Mouse (Mus musculus): ENCODE data around the gene Cyp4v3. TPM values are rescaled to one million over a fixed set of nuclear protein-coding genes. Genes with fewer than 3 reads are reported as not detected.

Cyp4v3 gene
- polyA plus RNA-seq, 1 experiment, result 7.3 TPM

DNA sequence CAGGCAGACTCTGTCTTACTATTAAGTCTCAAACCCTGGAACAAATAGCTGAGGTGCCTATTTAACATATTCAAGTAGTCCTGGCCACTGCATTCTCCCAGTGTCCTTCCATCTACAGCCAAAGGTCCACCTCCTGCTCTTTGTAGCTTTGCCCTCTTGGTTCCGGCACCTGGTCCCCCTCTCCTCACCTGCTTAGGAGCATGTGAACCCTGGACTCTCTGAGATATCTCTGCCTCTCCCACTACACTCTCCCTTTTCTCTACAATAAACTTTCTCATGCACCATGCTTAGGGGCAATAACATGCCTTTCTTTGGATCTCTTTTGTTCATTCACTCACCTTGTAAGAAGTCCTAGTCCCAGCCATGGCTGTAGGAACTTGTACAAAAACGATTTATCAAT, 11.7 kb downstream of the Cyp4v3 start:
- no peak for DNase-seq (ENCODE audit: extremely low spot score in 1 of 2, low spot score in 1 of 2)

DNA sequence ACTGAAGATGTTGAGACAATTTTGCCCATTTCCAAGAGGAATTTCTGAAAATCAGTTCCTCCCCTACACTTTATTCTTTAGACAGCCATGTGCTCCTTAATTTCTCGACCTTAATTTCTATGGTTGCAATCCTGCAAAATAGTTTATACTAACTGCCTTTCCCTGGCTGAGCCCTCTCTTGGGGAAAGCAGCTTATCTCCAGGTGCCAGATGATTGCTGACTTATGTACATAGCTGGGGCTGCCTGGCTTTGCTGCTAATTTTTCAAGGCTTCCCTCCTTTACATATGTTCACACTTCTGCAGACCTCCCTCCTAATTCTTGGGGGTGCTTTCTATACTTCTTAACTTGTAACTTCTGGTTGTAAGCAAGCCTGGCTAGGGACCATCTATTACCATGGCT, 12.1 kb downstream of the Cyp4v3 start:
- no peak for DNase-seq (ENCODE audit: extremely low spot score in 1 of 2, low spot score in 1 of 2)

DNA sequence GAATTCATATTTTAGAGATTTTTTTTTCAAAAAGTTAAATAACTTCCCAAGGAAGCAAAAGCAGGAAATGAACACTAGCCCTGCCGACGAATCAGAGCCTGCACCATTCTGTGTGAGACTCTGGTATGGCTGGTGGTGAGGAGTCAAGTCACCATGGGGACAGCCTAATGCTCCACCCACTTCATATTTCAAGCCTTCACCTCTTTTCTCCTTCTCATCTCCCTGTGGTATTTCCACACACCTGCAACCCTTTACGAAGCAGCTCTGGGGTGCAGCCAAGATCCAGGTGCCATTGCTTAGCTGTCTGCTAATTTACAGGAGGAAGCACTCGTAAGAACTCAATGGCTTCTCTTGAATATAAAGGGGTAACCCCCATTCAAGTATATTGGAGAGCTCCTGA, 22.0 kb downstream of the Cyp4v3 start:
- DNase-seq (ENCODE audit: extremely low spot score in 1 of 2, low spot score in 1 of 2), result no peak

DNA sequence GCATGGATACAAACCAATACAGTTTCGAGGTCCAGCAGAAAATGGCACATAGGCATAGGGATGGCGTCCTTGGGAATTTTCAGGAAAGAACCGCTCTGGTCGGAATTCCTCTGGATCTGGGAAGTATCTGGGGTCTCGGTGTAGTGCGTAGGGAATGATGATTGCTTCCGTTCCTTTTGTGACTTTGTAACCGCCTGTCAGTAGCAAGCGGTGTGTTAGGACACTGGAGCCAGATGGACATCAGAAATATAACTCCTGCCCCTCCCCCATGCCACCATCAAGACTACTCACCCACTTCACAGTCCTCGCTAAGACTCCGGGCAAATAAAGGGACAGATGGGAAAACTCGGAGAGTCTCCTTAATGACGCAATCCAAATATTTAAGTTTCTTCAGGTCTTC, 24.6 kb downstream of the Cyp4v3 start, which contains the start of gene Gm45753:
Gene Gm45753 (minus strand): TSS at position 101 of the 400 bp plus-strand sequence.
- no peak for DNase-seq (ENCODE audit: extremely low spot score in 1 of 2, low spot score in 1 of 2)

DNA sequence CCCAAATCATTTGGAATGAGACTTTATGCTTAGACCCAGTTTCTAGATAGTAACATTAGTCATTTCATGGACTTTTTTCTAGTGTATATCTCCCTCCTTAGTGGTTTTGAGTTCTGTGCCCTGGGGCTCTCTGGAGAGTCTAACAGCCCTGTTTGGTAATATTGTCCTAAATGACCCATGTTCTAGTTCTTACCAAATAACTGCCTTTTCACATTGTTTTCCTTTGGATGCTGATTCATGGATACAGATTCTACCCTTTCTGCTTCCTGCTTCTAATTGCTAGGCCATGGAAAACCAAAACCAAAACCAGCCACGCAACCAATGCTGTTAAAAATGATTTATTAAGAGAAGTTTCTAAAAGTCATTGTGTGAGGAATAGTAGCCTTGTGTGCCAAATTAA, 27.5 kb downstream of the Cyp4v3 start:
- no peak for DNase-seq (ENCODE audit: extremely low spot score in 1 of 2, low spot score in 1 of 2)

DNA sequence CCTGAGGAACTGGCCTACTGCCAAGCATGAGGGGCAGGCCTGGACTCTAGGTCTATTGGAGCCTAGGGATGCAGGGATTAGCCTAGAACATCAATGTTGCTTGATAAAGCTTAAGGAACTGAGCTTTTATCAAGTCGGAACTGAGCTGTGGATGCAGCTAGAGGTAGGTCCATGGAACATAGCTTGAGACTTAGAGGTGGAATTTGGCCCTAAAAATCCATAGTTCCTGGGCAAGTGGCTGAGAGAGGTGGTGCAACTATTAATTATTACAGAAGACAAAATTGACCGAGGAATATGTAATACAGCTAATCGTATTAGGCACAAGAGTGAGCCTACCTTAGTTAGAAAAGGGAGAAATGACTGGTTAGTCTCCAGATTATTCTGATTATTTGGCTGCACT, 28.7 kb downstream of the Cyp4v3 start:
- DNase-seq (ENCODE audit: extremely low spot score in 1 of 2, low spot score in 1 of 2), result no peak

DNA sequence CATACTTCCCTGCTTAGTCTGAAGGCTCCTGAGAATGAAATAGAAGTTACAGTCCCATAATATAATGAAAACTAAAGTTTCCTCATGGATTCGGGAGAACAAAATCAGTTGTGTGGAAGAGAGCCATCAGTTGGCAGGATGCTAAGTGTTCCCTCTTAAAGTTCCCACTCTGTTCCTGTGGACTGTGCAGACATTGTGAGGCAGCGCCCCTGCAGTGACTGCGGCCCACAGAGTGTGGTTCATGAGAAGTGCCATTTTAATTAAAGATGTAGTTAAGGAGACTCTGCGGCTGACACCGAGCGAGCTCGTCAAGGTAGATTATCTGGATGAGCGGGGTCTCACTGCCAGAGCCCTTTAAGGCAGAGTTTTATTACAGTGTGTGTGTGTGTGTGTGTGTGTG, 30.6 kb downstream of the Cyp4v3 start:
- no peak for DNase-seq (ENCODE audit: extremely low spot score in 1 of 2, low spot score in 1 of 2)

DNA sequence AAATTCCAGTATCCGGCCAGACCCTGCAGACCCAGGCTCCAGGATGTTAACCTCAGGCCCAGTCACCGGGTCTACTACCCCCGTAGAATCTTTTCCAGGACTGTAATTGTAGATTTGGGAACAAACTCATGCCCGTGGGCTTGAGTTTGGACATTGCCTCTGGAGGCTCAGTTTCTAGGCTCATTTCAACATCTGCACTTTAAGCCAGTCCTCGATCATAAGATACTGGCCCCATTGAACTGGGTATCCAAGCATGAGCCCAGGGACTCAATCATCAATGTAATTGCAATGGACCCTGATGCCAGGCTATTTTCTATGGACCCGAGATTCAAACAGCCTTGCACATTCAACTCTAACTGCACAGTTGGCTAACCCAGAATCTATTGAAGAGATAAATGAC, 37.7 kb downstream of the Cyp4v3 start:
- DNase-seq (ENCODE audit: extremely low spot score in 1 of 2, low spot score in 1 of 2), result no peak

DNA sequence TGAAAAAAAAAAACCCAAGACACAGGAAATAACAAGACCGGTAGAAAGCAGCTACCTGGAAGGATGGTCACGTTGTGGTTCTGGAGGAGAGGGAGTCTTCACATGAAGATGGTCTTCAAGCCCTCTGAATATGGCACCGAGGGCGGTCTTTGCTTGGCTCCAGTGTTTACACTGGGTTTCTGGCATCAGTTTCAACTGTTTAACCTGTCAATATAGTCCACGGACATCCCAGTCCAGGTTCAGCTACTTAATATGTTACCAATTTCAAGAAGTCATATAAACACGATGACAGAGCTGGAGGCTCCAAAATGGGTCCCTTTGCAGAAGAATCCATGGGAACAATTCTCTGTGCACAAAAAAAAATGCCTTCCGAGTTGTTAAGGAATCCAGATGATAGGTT, 38.3 kb downstream of the Cyp4v3 start, which contains the start of gene Klkb1:
Gene Klkb1 (minus strand): TSS at position 173 of the 400 bp plus-strand sequence.
- DNase-seq (ENCODE audit: extremely low spot score in 1 of 2, low spot score in 1 of 2), result no peak

DNA sequence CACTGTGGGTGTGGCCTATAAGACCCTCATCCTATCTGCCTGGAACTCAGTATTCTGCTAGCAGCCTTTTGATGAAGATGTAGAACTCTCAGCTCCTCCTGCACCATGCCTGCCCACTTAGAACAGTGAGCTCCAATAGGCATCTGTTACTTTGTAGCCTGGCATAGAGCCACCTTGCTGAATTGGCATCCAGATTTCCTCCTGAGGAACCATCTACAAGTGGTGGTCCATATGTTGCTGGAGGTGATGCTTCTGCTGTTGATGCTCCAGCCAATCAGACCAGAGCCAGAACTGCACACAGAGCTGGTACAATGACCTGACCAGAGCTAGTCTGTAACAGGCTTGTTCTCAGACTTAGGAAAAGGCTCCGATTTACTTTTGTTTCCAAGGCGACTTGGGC, 41.2 kb downstream of the Cyp4v3 start:
- peak in 1 of 2 experiments; percentile 11 for DNase-seq (ENCODE audit: extremely low spot score in 1 of 2, low spot score in 1 of 2)

DNA sequence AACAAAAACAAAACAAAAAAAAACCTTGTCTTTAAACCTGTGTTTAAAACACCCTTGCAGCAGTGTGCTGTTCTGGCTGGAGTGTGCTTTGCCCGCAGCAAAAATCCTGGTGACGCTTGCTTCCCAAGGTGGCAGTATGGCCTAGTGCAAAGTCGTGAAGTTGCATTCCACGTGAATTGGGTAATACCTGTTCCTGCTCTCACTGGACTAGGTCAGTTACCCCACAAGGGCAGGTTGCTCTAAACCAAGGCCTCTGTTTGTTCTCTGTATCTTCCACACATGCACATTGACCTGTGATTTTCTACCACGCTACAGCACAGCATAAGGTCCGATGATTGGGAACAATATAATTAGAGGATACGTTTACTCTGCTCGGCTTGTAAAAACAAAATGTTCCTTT, 51.4 kb downstream of the Cyp4v3 start:
- no peak for DNase-seq (ENCODE audit: extremely low spot score in 1 of 2, low spot score in 1 of 2)

DNA sequence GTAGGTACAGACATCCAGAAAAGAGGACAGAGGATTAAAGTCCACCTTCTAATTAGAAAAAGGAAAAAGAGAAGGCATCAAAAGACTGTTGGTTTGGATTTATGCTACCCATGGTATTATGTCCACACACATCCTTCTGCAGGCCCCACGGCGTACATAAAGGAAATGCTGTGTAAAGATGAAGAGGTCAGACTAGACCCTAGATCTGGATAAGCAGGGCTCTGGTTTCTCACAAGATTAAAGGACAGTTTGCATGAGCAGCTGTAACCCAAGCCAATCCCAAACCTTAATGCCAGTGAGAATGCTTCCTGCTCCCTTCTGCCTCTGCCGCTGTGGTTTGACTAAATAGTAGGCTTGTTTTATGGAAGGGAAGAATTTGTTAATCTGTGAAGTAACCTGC, 55.6 kb downstream of the Cyp4v3 start:
- no peak for DNase-seq (ENCODE audit: extremely low spot score in 1 of 2, low spot score in 1 of 2)

DNA sequence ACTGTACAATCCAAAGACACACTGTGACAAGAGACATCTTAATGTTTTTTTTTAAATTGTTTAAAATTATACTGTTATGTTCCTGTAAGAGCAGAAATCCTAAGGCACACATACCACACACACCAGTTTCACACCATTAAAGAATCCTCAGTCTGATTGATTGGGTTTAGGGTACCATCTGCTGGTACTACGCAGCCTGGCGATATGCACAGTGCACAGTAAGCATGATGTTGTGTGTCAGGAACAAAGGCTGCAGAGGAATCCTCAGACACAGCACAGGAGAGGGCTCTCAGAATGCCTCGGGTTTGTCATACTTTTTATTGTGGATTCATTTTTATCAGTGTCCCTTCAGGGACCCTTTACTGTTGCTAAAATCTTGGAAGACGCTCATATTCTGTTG, 58.7 kb downstream of the Cyp4v3 start:
- no peak for DNase-seq (ENCODE audit: extremely low spot score in 1 of 2, low spot score in 1 of 2)

DNA sequence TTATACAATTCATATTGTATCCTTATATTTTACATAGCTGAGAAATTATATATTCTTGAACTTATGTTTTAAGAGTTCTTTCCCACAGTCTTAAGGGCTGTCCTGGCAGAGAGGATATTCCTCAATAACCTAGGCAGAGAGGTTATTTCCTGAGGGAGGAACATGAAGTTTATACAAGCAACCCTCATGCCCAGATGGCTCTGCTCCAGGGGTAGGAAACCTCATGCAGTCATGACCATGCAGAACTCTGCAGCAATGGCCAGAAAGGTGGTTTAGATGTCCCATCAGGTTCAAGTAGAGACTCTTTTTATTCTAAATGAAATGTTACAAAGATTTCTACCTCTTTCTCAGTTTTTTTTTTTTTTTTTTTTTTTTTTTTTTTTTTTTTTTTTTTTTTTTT, 64.0 kb downstream of the Cyp4v3 start:
- DNase-seq (ENCODE audit: extremely low spot score in 1 of 2, low spot score in 1 of 2), result no peak

DNA sequence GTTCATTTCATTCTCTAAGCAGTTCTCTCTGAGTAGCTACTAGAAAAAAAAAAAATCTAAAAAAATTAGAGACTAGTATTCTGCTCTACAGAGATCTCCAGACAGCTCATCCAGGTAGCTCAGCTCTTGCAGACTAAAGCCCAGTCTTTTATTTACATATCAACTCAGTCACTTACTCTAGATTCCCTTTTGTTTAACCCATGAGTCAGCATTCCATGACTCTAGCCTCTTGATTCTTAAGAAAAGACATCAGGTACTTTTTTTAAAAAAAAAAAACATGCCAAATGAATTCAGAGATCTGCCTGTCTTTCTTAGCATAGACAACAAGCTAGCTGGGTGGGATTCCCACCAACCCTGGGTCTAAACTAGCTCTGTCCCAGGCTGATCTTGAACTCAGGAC, 64.5 kb downstream of the Cyp4v3 start:
- DNase-seq (ENCODE audit: extremely low spot score in 1 of 2, low spot score in 1 of 2), result no peak

DNA sequence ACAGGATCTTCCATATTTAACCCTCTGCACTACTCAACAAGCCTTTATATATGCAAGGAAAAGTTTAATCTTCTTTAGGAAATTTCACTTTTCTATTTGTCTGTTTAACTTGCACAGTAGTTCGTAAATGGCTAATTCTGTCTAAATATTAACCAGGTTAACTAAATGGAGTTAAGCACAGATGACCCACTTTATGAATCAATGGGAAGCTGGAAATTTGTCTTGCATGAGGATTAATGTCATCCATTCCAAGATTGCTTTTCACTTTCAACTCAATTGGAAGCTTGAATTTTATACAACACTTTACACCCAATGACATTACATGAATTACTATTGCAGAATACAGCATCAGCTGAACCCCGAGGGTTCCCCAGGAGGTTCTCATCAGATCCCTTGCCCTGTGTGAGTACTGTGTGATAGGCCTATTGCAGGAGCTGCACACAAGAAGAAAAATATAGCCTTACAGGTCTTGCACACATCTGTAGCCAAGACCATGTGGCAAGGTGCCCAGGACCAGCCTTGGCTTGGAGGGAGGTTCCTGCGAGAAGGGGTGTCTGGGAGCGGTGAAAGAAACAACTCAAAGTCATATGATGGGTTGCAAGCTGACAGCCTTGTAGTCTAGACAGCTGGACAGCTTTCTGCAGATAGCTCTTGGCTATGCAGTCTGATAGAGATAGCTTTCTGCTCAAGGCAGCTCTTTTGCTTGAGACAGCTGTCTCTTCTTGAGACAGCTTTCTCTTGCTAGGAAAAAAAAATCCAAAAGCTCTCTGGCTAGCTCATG, 65.2 kb downstream of the Cyp4v3 start:
- no peak for DNase-seq (ENCODE audit: extremely low spot score in 1 of 2, low spot score in 1 of 2)

DNA sequence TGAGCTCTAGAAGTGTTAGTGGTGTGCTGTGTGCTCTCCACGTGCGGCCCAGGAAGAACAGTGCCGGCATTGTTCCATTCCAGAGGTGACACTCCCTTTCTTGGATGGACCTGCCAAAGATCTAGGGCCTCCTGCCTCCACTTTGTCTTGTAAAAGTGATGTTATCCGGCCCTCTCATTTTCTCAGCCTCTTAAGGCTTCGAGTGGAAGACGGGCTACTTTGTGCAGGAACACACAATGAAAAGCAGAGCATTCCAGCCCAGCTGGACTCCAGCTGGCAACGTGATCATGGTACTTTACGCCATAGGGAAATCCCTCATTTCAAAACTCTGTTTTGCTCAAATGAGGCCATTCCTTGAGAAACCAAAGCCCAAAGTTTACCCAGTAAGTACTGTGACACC, 66.0 kb downstream of the Cyp4v3 start:
- DNase-seq (ENCODE audit: extremely low spot score in 1 of 2, low spot score in 1 of 2), result no peak

DNA sequence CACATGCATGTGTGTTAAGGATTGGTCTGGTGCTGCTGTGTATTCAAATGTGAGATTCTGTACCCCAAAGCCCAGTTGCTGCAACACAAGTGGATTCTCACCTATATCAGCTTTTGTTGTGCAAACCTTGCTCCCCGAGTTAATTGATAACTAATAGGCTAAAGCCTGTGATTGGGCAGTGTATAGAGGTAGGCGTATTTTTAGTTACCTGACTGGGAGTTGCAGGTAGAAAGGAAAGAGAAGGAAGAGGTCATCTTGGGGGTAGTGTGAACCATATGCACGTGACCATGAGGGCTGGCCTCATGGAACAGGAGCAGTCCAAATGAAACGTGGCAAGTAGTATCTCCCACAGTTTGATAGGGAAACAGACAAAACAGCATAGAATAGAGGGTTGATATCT, 68.1 kb downstream of the Cyp4v3 start:
- no peak for DNase-seq (ENCODE audit: extremely low spot score in 1 of 2, low spot score in 1 of 2)

DNA sequence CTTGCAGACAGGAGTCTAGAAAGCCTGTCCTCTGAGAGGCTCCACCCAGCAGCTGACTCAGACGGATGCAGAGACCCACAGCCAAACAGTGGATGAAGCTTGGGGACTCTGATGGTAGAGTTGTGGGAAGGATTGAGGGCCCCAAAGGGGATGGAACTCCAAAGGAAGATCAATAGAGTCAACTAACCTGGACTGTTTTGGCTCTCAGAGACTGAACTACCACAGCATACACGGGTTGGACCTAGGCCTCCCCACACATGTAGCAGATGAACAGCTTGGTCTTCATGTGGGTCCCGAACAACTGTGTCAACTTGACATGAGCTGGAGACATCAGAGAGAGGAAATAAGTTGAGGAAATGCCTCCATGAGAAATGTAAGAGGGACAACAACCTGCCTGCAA, 70.2 kb downstream of the Cyp4v3 start:
- DNase-seq (ENCODE audit: extremely low spot score in 1 of 2, low spot score in 1 of 2), result no peak

DNA sequence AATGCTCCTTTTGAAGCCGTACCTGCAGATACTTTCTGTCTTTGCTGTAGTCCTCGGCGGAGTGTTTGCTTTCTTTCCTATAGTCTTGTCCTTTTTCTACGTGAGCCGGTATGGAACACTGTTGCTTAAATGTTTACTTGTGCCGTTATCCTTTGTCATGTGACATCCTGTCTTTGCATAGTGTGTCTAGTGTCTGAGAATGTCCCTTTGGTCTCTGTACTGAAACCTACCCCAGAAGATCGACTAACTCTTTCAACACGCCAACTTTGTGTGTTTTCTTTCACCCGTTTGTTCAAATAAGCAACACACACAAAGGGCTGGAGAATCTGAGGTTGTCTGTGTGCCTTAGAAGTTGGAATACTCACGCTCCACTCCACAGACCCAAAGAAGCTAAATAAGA, 71.1 kb downstream of the Cyp4v3 start, which contains the start of gene F11:
Gene F11 (minus strand): TSS at position 112 of the 400 bp plus-strand sequence.
- no peak for DNase-seq (ENCODE audit: extremely low spot score in 1 of 2, low spot score in 1 of 2)

DNA sequence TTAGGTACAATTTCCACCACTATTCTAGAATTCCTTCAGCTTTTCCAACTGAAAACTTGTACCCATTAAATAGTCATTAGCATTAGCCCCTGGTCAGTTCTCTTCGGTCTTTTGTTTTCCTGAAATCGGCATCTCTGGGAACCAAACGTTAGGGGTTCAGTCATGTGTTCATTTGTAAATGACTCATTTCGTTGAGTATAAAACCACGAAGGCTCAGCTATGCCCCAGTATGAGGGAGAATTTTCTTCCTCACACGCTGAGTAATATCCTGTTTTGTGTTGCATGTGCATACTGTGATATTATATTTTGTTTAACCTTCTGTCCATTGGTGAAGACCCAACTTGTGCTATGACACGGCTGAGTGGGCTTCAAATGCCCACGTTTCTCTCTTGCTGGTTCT, 74.6 kb downstream of the Cyp4v3 start:
- no peak for DNase-seq (ENCODE audit: extremely low spot score in 1 of 2, low spot score in 1 of 2)

DNA sequence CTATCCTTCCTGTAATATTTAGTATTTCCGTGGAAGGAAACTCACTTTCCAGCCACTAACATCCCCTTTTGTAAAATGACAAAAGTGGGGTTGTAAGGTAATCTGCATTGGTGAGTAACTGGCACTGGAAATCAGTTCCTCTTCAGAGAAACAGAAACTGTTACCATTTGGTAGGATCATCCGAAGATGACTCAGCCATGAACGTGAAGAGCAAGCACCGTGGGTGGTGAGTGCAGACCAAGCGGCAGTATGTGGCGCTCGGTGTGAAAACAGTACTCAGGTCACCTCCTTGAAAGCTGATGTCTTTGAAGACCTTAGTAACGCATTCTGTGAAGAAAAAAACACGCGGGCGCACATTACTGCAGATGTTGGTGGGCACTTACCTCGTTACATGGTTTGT, 78.0 kb downstream of the Cyp4v3 start:
- DNase-seq (ENCODE audit: extremely low spot score in 1 of 2, low spot score in 1 of 2), result peak in 1 of 2 experiments; percentile 47

Data from frontal cortex, adult 2 months (tissue).